Mouse (Mus musculus) intestine, embryonic 14.5 days (tissue): ENCODE measurements at regions not wholly inside any gene's neighbourhood (a gene's known extent, or its start where the extent isn't known, plus 50 kb on each side); places are given as distances from the start of the nearest gene placed in this dataset.

Experiments used
- ATAC-seq: fragments of 200-750 bp; cut with Nextera tagmentation; replicated peaks from 2 replicates; pipeline ENCODE4 v1.8.0; 2017; ENCODE audit warnings: low read depth, moderate number of reproducible peaks, moderate TSS enrichment, moderate library complexity; ENCODE audit not compliant: low FRiP score, low TSS enrichment
- DNase-seq: peaks from one replicate; pipeline ENCODE4 v3.0.0-alpha.2; 2018; ENCODE audit warnings: low spot score
- H3K27ac ChIP-seq: fragments of 300-500 bp; sonication (generic); 2 replicates; pipeline ENCODE4 v1.5.1; 2014; ENCODE audit warnings: low read depth, mild to moderate bottlenecking, control low read depth
- H3K27me3 ChIP-seq: fragments of 300-500 bp; sonication (generic); replicated peaks from 2 replicates; pipeline ENCODE4 v1.6.1; 2014; ENCODE audit warnings: low read length, control low read depth; ENCODE audit not compliant: control insufficient read depth, insufficient read depth
- H3K36me3 ChIP-seq: fragments of 300-500 bp; sonication (generic); 2 replicates; pipeline ENCODE4 v1.6.1; 2014; ENCODE audit warnings: low read length, control low read depth; ENCODE audit not compliant: control insufficient read depth, insufficient read depth
- H3K4me1 ChIP-seq: fragments of 300-500 bp; sonication (generic); replicated peaks from 2 replicates; pipeline ENCODE4 v1.6.1; 2014; ENCODE audit warnings: low read length, control low read depth, mixed read lengths; ENCODE audit not compliant: control insufficient read depth, insufficient read depth
- H3K4me2 ChIP-seq: fragments of 300-500 bp; sonication (generic); 2 replicates; pipeline ENCODE4 v1.6.1; 2014; ENCODE audit warnings: low read length
- H3K4me3 ChIP-seq: fragments of 300-500 bp; sonication (generic); 2 replicates; pipeline ENCODE4 v1.5.1; 2014; ENCODE audit warnings: low read depth, low read length, control low read depth, mixed read lengths
- H3K9ac ChIP-seq: fragments of 300-500 bp; sonication (generic); 2 replicates; pipeline ENCODE4 v1.6.1; 2014; ENCODE audit warnings: mild to moderate bottlenecking, low read length
- H3K9me3 ChIP-seq: fragments of 300-500 bp; sonication (generic); 2 replicates; pipeline ENCODE4 v1.6.1; 2016; ENCODE audit warnings: low read length, control low read depth; ENCODE audit not compliant: control insufficient read depth
- WGBS: fragments of 180-500 bp; shearing (Covaris S2); extraction: QIAGEN DNeasy Blood & Tissue Kit; methylation state at CpG from one replicate; pipeline ENCODE4 v1.1.7; 2014; 5-methylcytosine and 5-hydroxymethylcytosine counted together

DNA sequence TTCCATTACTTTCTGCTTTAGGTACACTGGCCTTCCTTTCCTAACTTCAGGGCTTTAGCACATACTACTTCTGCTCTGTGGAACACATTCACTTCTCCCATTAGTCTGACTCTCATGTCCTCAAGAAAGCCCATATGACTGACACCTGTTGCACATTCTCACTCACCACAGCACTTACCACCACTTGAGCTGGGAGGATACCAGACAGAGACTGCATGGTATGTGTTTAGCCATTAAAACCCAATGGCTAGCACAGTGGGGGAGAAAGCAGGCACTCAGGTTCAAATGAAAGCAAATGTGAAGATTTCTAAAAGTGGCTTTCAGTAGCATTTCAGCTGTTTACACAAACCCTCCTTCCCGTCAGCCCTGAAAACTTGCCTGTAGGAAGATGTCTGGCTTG is 113.6 kb upstream of the Ncam1 start:
- H3K27ac ChIP-seq = no peak overlapping the region
- no peaks in the 10 kb centered on the region for H3K36me3 ChIP-seq
- 56% methylated on average over 1 of the region's 1 CpGs for WGBS
- H3K9me3 ChIP-seq = no peaks in the 10 kb centered on the region
- no peaks in the 10 kb centered on the region for H3K27me3 ChIP-seq
- no peaks in the 10 kb centered on the region for H3K4me1 ChIP-seq
- no peak overlapping the region for H3K4me2 ChIP-seq
- no peak overlapping the region for H3K4me3 ChIP-seq
- ATAC-seq = no peak
- no peak overlapping the region for H3K9ac ChIP-seq
- DNase-seq = no peak

DNA sequence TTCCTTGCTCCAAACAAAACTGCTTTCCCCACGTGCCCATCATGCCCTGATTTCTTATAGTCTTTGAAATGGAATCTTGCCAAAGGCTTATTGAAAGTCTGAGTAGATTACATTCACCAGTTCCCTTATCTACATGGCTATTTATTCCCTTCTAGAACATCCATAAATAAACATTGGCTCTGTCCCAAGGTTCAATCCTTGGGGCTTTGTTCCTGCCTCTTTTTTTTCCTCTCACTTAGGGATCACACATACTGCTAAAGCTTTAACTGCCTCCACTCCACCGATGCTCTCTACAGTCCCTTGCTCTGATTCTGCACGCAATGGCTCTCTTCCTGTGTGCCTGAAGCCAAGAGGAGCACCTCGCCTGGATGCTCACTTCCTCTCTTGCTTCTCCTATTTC is 107.6 kb upstream of the Ncam1 start:
- H3K4me2 ChIP-seq = no peak overlapping the region
- no peaks in the 10 kb centered on the region for H3K27me3 ChIP-seq
- ATAC-seq (no peak), DNase-seq (no peak)
- H3K9ac ChIP-seq = no peak overlapping the region
- WGBS = 61% methylated on average over 4 of the region's 4 CpGs
- no peak overlapping the region for H3K4me3 ChIP-seq
- H3K4me1 ChIP-seq = no peaks in the 10 kb centered on the region
- no peaks in the 10 kb centered on the region for H3K9me3 ChIP-seq
- H3K36me3 ChIP-seq = no peaks in the 10 kb centered on the region
- H3K27ac ChIP-seq = no peak overlapping the region

GRCm38 (mm10) chr9:49905703-49906102 is 107.0 kb upstream of the Ncam1 start:
- 83% methylated on average over 4 of the region's 4 CpGs for WGBS

GRCm38 (mm10) chr9:49898947-49899346 is 100.2 kb upstream of the Ncam1 start:
- H3K4me3 ChIP-seq = no peak overlapping the region
- 86% methylated on average over 5 of the region's 5 CpGs for WGBS
- DNase-seq (peak; percentile 16), ATAC-seq (no peak)
- H3K4me2 ChIP-seq = no peak overlapping the region
- H3K9ac ChIP-seq = no peak overlapping the region
- H3K27me3 ChIP-seq = no peaks in the 10 kb centered on the region
- no peak overlapping the region for H3K27ac ChIP-seq
- H3K4me1 ChIP-seq = no peaks in the 10 kb centered on the region
- no peaks in the 10 kb centered on the region for H3K36me3 ChIP-seq
- H3K9me3 ChIP-seq = no peaks in the 10 kb centered on the region

More at GRCm38 (mm10) chr9:49905703-49906102, 107.0 kb upstream of the Ncam1 start:
- no peak overlapping the region for H3K9ac ChIP-seq
- H3K9me3 ChIP-seq = no peaks in the 10 kb centered on the region
- no peak overlapping the region for H3K4me3 ChIP-seq
- no peaks in the 10 kb centered on the region for H3K27me3 ChIP-seq
- no peak for ATAC-seq
- no peak for DNase-seq
- H3K4me2 ChIP-seq = no peak overlapping the region
- H3K4me1 ChIP-seq = no peaks in the 10 kb centered on the region
- H3K36me3 ChIP-seq = no peaks in the 10 kb centered on the region
- no peak overlapping the region for H3K27ac ChIP-seq

DNA sequence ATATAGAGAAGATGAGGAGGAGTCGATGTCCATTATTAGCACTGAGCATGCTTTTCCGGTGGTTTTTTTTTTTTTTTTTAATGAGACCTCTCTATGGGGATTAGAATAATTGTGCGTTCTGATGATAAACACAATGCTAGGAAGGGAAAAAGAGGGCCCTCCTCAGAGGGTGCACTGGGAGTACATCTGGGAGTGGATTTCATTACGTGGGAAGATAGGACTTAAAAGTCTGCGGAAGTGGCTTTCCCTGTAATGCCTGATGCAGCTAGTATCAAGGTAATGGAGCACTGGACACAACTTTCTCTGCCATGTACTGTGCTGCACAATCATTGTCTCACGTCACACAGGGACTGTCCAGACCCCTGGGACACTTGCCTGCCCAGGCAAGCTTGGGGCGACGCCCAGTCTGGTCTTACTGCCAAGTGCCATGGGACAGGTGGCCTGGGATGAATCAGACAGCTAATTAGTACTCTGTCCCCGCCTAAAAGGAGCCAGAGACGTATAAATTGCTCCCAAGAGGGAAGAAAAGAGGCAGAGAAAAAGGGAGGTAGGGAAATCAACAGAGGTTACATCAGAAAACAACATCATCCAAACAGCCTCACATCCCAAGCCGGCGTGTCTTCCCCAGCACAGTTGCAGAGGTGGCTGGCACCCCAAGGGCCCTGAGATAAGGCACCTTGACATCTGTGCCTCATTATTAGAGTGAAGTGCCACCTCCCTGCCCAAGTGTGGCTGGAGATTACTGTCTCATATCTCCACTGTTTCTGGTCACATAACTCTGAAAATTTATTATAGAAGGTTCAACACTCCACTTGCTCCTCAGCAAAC is 86.0 kb upstream of the Ncam1 start:
- H3K36me3 ChIP-seq = no peaks in the 10 kb centered on the region
- H3K9me3 ChIP-seq = no peaks in the 10 kb centered on the region
- H3K4me3 ChIP-seq = no peak overlapping the region
- H3K4me1 ChIP-seq = no peaks in the 10 kb centered on the region
- ATAC-seq = no peak
- H3K27me3 ChIP-seq = no peaks in the 10 kb centered on the region
- no peak for DNase-seq
- no peak overlapping the region for H3K27ac ChIP-seq
- H3K9ac ChIP-seq = no peak overlapping the region
- H3K4me2 ChIP-seq = no peak overlapping the region
- WGBS = 80% methylated on average over 12 of the region's 12 CpGs

DNA sequence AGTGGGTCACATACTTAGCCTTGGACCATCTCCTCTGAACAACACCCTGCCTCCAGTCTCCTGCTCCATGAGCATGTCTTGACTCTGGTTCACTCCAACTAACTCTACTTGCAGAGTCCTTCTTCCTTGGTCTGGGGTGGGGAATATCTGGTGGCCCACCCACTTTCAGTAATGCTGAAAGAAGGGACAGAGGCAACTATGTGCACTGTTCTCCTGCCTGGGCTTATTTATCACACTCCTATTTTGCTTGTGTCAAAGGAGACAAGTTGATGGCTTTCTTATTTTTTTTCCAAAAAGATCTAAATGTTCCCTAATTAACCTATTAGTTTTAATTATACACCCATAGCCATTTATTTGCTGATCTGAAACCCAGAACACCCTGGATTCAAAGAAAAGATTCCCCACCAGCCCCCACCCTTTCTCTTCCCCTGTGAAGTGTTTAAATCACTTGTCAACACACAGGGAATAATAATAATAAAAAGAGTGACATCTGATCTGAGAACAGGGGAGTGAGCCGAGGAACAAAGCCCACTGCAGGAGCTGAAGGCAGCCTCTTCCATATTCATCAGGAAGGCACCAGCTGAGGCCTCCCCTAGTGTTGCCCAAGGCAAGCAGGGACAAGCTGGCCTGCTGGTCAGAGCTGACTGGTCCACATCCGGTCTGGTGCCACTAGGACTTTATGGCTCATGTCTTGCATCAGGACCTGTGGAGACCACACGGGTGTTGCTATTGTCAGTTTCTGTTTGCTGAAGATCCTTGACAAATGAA is 80.8 kb upstream of the Ncam1 start:
- WGBS = 27% methylated on average over 3 of the region's 3 CpGs
- no peak for DNase-seq

DNA sequence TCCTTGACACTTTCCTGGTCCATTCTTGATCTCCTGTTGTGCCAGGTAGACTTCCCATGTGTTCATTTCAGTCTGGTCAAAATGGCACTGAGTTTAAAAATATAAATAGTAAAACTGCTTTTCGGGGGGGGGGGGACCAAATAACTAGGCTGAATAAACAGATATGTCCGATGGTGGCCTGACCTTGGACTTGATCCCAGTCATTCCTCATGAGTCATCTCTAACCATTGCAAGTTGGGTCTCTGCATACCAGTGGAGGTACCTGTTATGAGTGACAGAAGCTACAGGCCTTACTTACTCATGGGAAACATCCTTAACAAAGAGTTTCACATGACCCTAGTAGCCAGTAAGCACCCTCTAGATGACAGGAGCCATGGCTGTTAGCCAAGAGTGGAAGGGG is 76.2 kb upstream of the Ncam1 start:
- Histone ChIP-seq H3K4me1 (0 out of 2 replicates have a peak, but pooled peaks cover 7% of the 10 kb centered on the region), H3K9me3 (no peaks in the 10 kb centered on the region), H3K27ac (no peak overlapping the region), H3K4me3 (no peak overlapping the region), H3K27me3 (no peaks in the 10 kb centered on the region), H3K9ac (no peak overlapping the region), H3K36me3 (no peaks in the 10 kb centered on the region), H3K4me2 (no peak overlapping the region)
- 63% methylated on average over 2 of the region's 2 CpGs for WGBS
- no peak for ATAC-seq
- DNase-seq = no peak

More for the DNA sequence above, 80.8 kb upstream of the Ncam1 start:
- no peak overlapping the region for H3K4me2 ChIP-seq
- no peak overlapping the region for H3K27ac ChIP-seq
- H3K9me3 ChIP-seq = no peaks in the 10 kb centered on the region
- no peak overlapping the region for H3K9ac ChIP-seq
- no peak for ATAC-seq
- no peaks in the 10 kb centered on the region for H3K27me3 ChIP-seq
- no peak overlapping the region for H3K4me3 ChIP-seq
- no peaks in the 10 kb centered on the region for H3K36me3 ChIP-seq
- no peaks in the 10 kb centered on the region for H3K4me1 ChIP-seq

GRCm38 (mm10) chr9:49873550-49873949 is 74.8 kb upstream of the Ncam1 start:
- Histone ChIP-seq H3K9me3 (no peaks in the 10 kb centered on the region), H3K4me3 (0 out of 2 replicates have a peak overlapping the region, but pooled peaks have one; percentile 17), H3K36me3 (no peaks in the 10 kb centered on the region), H3K27me3 (no peaks in the 10 kb centered on the region), H3K4me2 (peak overlapping the region; percentile 41), H3K27ac (peak overlapping the region; percentile 51; the same call in 1 of the 2 replicates), H3K4me1 (0 out of 2 replicates have a peak, but pooled peaks cover 7% of the 10 kb centered on the region), H3K9ac (peak overlapping the region; percentile 23; the same call in 1 of the 2 replicates)
- DNase-seq (peak; percentile 68), ATAC-seq (peak; percentile 84)
- WGBS = 7% methylated on average over 3 of the region's 3 CpGs
